Mouse (Mus musculus): ENCODE measurements at regions not wholly inside any gene's neighbourhood (a gene's known extent, or its start where the extent isn't known, plus 50 kb on each side); places are given as distances from the start of the nearest gene placed in this dataset.

DNA sequence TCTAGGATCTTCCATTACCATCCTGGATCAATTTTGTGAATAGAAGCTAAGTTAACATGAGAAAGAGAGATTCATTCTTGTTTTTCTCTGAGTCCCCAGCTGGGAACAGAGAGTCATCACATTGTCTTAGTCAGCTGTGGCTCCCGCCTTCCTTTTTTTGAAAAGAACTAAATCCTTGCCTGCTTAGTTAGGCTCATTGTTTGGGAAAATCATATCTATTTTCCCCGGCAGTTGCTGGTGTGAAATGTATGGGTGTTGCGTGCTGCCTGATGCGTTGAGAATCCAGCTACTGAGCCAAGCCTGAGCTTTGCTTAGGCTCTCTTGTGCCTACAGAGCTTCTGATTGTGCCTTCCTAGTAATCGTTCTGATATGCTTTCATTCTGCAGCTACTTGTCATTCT, 66.3 kb downstream of the Fam50b start:
- DNase-seq (ENCODE audit: low spot score in 2 of 2) = no peak

- DNase-seq (ENCODE audit: low spot score in 2 of 2) = no peak
Measured at GRCm38 (mm10) chr13:34806532-34807092, 68.5 kb upstream of the Prpf4b start.

DNA sequence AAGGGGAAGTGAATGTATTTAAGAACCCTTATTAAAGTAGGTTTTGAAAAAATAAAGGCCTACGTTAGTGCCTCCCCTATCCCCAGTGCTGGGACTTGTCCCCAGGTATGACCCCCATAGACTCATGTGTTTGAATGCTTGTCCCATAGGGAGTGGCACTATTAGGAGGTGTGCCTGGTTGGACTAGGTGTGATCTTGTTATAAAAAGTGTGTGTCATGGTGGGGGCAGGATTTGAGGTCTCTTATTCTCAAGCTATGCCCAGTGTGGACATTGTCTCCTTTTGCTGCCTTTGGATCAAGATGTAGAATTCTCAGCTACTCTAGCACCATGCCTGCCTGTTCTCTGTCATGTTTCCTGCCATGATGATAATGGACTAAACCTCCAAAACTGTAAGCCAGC, 65.6 kb upstream of the Prpf4b start:
- DNase-seq (ENCODE audit: low spot score in 2 of 2) = no peak

GRCm38 (mm10) chr13:34814161-34815056, 60.7 kb upstream of the Prpf4b start:
- peak; percentile 26 to 32 for DNase-seq (ENCODE audit: low spot score in 2 of 2)

DNA sequence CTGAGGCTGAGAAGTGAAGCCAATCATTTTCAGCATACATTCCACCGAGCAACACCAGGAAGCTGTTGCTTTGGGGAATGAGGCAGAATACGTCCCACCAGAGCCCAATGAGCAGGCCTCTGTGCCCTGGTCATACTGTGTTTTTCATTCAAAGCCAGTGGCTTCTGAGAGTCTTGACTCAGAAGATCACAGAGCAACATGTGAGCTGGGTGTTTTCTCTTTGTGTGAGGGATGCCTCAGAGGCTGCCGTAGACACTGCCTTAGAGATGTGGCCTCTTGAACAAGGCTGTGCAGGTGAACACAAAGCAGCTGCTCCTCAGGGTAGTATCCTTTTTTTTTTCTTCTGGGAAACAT, 60.1 kb upstream of the Prpf4b start:
- DNase-seq (ENCODE audit: low spot score in 2 of 2) = no peak

GRCm38 (mm10) chr13:34818211-34818610, 56.9 kb upstream of the Prpf4b start:
- DNase-seq (ENCODE audit: low spot score in 2 of 2) = no peak

GRCm38 (mm10) chr13:34820423-34820822, 54.7 kb upstream of the Prpf4b start:
- no peak for DNase-seq (ENCODE audit: low spot score in 2 of 2)

GRCm38 (mm10) chr13:34821946-34822345, 53.2 kb upstream of the Prpf4b start:
- DNase-seq (ENCODE audit: low spot score in 2 of 2) = no peak

- DNase-seq (ENCODE audit: low spot score in 2 of 2) = no peak
Measured at GRCm38 (mm10) chr13:34824157-34824556, 50.9 kb upstream of the Prpf4b start.
